In the genomic region with DNA sequence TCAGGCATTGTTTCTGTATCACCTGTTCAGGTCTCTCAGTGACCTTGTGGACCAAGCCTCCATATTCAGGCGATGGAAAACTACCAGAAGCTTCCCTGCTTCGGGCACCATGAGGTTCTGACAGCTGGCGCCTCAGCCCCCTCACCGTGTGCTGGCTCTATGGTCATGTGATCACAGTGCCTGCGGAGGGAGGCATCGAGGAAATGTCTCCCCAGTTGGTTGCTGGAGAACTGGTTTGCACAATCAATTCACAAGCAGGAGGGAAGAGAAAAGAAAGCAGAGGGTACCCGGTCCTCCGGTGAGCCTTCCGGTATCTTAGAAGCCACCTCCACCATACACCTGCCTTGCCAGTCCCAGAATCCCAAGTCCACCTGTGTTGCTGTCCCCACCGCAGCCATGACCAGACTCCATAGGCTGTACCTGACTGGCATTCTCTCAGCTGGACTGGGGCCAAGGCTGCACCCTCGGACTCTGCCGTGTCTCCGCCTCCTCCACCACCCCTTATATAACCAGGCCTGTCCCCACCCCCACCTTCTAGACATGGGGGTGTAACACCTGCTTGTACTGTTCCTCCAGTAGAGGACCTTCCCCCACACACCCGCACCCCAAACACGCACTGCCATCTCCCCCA, we compare ENCODE assay signal across 13 mouse cellular contexts. TPM values are rescaled to one million over a fixed set of nuclear protein-coding genes. Genes with fewer than 3 reads are reported as not detected.
DNase-seq lines count a peak whose midpoint lies in the region; ATAC-seq and TF ChIP-seq lines count a peak whose summit lies in the region.
"Had no signal": no experiment of that assay in that cellular context is flagged by ENCODE, and none has a peak within 500 bp of the region (broad histone marks: within the 10 kb centered on the region; RNA-seq: fewer than 3 reads in every experiment).

No protein-coding gene starts in this region.

- no peaks in the 10 kb centered on the region for H3K27me3 ChIP-seq in forebrain, embryonic 13.5 days
- H3K27me3 ChIP-seq: embryonic facial prominence, embryonic 15.5 days; lung, embryonic 15.5 days; midbrain, embryonic 15.5 days had no signal

- H3K4me2 ChIP-seq in forebrain, embryonic 13.5 days, result no peak overlapping the region
- H3K4me2 ChIP-seq: embryonic facial prominence, embryonic 15.5 days; heart, embryonic 12.5 days; lung, embryonic 15.5 days; midbrain, embryonic 15.5 days had no signal

- no peaks in the 10 kb centered on the region for H3K36me3 ChIP-seq in forebrain, embryonic 13.5 days (ENCODE audit: poor library complexity, severe bottlenecking)
- H3K36me3 ChIP-seq: embryonic facial prominence, embryonic 15.5 days; heart, embryonic 12.5 days; lung, embryonic 15.5 days; midbrain, embryonic 15.5 days had no signal

- 81% methylated on average over 15 of the region's 15 CpGs for WGBS in forebrain, embryonic 13.5 days

- ATAC-seq in forebrain, embryonic 13.5 days, result no peak
- ATAC-seq: midbrain, embryonic 15.5 days had no signal

- H3K4me1 ChIP-seq in forebrain, embryonic 13.5 days, result peaks cover 39% of the 10 kb centered on the region
- H3K4me1 ChIP-seq: embryonic facial prominence, embryonic 15.5 days; heart, embryonic 12.5 days; lung, embryonic 15.5 days had no signal

- H3K9ac ChIP-seq in forebrain, embryonic 13.5 days, result no peak overlapping the region
- H3K9ac ChIP-seq: embryonic facial prominence, embryonic 15.5 days; heart, embryonic 12.5 days; lung, embryonic 15.5 days; midbrain, embryonic 15.5 days had no signal

- no peak for TF ChIP-seq CTCF in gastrocnemius, adult 2 months (IDR thresholded peaks at IDR 0.05)

- H3K27ac ChIP-seq in gastrocnemius, adult 2 months, result no peak overlapping the region
- H3K27ac ChIP-seq in forebrain, embryonic 13.5 days, result no peak overlapping the region
- H3K27ac ChIP-seq: embryonic facial prominence, embryonic 15.5 days; lung, embryonic 15.5 days; midbrain, embryonic 15.5 days had no signal

- peak; percentile 14 for DNase-seq in gastrocnemius, adult 2 months
- DNase-seq in gastrocnemius, adult 8-10 months (ENCODE audit: low spot score in 2 of 2), result no peak
- peak; percentile 91 for DNase-seq in brain, adult 2 months (ENCODE audit: low read depth, low spot score)
- DNase-seq in frontal cortex, postnatal 25 days (ENCODE audit: low spot score in 2 of 2), result peak; percentile 45 to 67
- peak; percentile 51 to 88 for DNase-seq in left cerebral cortex, adult 8-10 months (ENCODE audit: low spot score in 2 of 2)
- no peak for DNase-seq in yolk sac, embryonic 10.5 days (ENCODE audit: low spot score)
- no peak for DNase-seq in heart, adult 11 months
- DNase-seq: thymus, adult 2 months had no signal

- intact Hi-C loops in gastrocnemius, adult 2 months (cut with DNase I), result no loop called here

- H3K9me3 ChIP-seq in forebrain, embryonic 13.5 days (replicated peaks), result no peaks in the 10 kb centered on the region
- H3K9me3 ChIP-seq: embryonic facial prominence, embryonic 15.5 days; heart, embryonic 12.5 days; lung, embryonic 15.5 days; midbrain, embryonic 15.5 days had no signal

- H3K4me3 ChIP-seq in gastrocnemius, adult 2 months, result no peak overlapping the region
- no peak overlapping the region for H3K4me3 ChIP-seq in forebrain, embryonic 13.5 days
- H3K4me3 ChIP-seq: embryonic facial prominence, embryonic 15.5 days; heart, embryonic 12.5 days; lung, embryonic 15.5 days; midbrain, embryonic 15.5 days had no signal

RNA-seq across cellular contexts. Expression of a gene that starts 49.5 kb away (rescaled TPM):
- total RNA-seq in gastrocnemius, adult 2 months (2021), result under 1 TPM; 0.13 to 0.20 TPM
- under 1 TPM in 1 of 4 experiments, not detected in 3; 0.20 TPM for total RNA-seq in gastrocnemius, adult 8-10 months (2022)
- 100 to 1,000 TPM; 295 to 336 (median 323) TPM for total RNA-seq in left cerebral cortex, adult 8-10 months (2022)
- 32.0 and 34.0 TPM in 2 replicates for polyA plus RNA-seq in forebrain, embryonic 13.5 days (2015; fragmentation: Nextera tagmentation; extraction: Ambion mirVana)

Comparison
In these comparisons a context has a peak if more than half of its experiments do, and no peak if none do; other contexts are left out.
1. DNase-seq: peak in gastrocnemius, adult 2 months (single experiment), brain, adult 2 months (single experiment), frontal cortex, postnatal 25 days (2 of 2) and left cerebral cortex, adult 8-10 months (2 of 2); none in gastrocnemius, adult 8-10 months (0 of 2), yolk sac, embryonic 10.5 days (single experiment) and heart, adult 11 months (single experiment).
2. RNA of a gene that starts 49.5 kb away (total RNA-seq): 295 to 336 TPM in left cerebral cortex, adult 8-10 months; 0.13 to 0.20 TPM in gastrocnemius, adult 2 months and 0.20 TPM in gastrocnemius, adult 8-10 months; every median in the first group is over 100 times any median in the second.